Mouse (Mus musculus) ES-Bruce4 (cell line): ENCODE data around the gene Arhgap28.

Source experiments
- CTCF ChIP-seq: IDR thresholded peaks from one replicate; pipeline ENCODE4 v1.8.1; 2011; ENCODE audit warnings: low read depth, low read length
- EP300 ChIP-seq: IDR thresholded peaks from 2 replicates; pipeline ENCODE4 v1.6.1; 2011; ENCODE audit warnings: low read depth, low read length; ENCODE audit not compliant: insufficient read depth
- POLR2A ChIP-seq: IDR thresholded peaks from one replicate; pipeline ENCODE4 v1.8.1; 2011; ENCODE audit warnings: low read length; ENCODE audit not compliant: insufficient read depth

DNA sequence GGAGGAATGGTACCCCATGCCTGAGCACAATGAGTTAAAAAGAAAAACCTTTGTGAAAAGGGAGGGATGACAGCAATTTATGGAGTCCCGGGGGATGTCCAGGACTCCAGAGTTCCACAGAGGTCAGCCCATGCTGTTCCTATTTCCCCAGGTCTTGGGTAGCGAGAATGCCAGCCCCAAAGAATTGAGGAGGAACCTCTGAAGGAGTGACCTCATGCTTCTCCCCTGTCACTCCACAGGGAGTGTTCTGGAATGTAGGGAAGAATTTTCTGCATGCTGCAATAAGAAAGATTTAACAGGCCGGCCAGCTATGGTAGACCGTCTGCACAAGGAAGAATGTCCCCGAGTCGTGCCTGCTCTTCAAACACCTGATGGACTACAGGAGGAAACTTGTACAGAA, 72.5 kb downstream of the Arhgap28 start:
- no peak for TF ChIP-seq CTCF
- TF ChIP-seq EP300, result no peak
- TF ChIP-seq POLR2A, result no peak
